Mouse (Mus musculus): ENCODE data around the gene Ltb4r1.

DNA sequence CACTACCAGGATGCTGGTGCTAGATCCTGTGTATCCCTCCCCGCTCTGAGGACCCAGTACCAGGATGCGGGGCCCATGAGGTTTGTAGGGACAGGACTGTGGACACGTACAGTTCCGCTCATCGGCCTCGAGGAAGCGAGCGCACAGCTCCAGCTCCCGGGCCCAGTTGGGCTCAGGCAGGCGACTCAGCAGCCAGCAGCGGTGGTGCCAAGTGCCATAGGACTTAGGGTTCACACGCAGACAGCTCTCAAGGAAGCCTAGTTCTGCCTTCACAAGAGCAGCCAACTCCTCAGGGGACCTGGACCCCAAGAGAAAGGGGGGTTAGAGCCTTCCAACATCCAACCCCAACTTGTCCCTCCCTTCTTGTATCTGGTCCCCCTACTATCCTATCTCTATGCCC is 45.1 kb upstream of the Ltb4r1 start:
- no peak for TF ChIP-seq TAL1 (IDR thresholded peaks at IDR 0.05; ENCODE audit: low read length)
- no peak for TF ChIP-seq TBP (IDR thresholded peaks at IDR 0.05; ENCODE audit: low read depth, low read length)
- no peak for TF ChIP-seq ZMIZ1 (IDR thresholded peaks at IDR 0.05; ENCODE audit: low read depth, low read length)
- TF ChIP-seq CHD2 (IDR thresholded peaks at IDR 0.05; ENCODE audit: low read length), result no peak
- TF ChIP-seq POLR2A (IDR thresholded peaks at IDR 0.05; ENCODE audit: control insufficient read depth in 1 of 2, insufficient read depth in 1 of 2, low read depth in 1 of 2, low read length in 2 of 2, poor library complexity in 1 of 2), result no peak
- no peak for TF ChIP-seq BHLHE40 (IDR thresholded peaks at IDR 0.05; ENCODE audit: borderline replicate concordance, low read depth, low read length)
- TF ChIP-seq MYC (IDR thresholded peaks at IDR 0.05; ENCODE audit: low read depth, low read length), result no peak
- TF ChIP-seq USF1 (IDR thresholded peaks at IDR 0.05; ENCODE audit: low read depth, low read length), result no peak

Data from MEL (cell line).